Mouse (Mus musculus) forebrain, embryonic 11.5 days (tissue): ENCODE results near the gene Olfr70. TPM values are rescaled to one million over a fixed set of nuclear protein-coding genes. Genes with fewer than 3 reads are reported as not detected.

Experiments used
- ATAC-seq: fragments of 200-750 bp; cut with Nextera tagmentation; replicated peaks from 2 replicates; pipeline ENCODE4 v1.8.0; 2017; ENCODE audit warnings: moderate TSS enrichment; ENCODE audit not compliant: low FRiP score
- DNase-seq: peaks from one replicate; pipeline ENCODE4 v3.0.0-alpha.2; 2017; ENCODE audit warnings: low spot score
- H3K27ac ChIP-seq: fragments of 300-500 bp; sonication (generic); 2 replicates; pipeline ENCODE4 v1.5.1; 2014; ENCODE audit warnings: low read depth, low read length
- H3K27me3 ChIP-seq: fragments of 300-500 bp; sonication (generic); 2 replicates; pipeline ENCODE4 v1.6.1; 2014; ENCODE audit warnings: mild to moderate bottlenecking, low read length, mixed read lengths; ENCODE audit not compliant: control insufficient read depth, insufficient read depth
- H3K36me3 ChIP-seq: fragments of 300-500 bp; sonication (generic); 2 replicates; pipeline ENCODE4 v1.6.1; 2014; ENCODE audit warnings: mild to moderate bottlenecking, low read length, moderate library complexity, mixed read lengths; ENCODE audit not compliant: control insufficient read depth, insufficient read depth
- H3K4me1 ChIP-seq: fragments of 300-500 bp; sonication (generic); replicated peaks from 2 replicates; pipeline ENCODE4 v1.6.1; 2014; ENCODE audit warnings: low read length, mixed read lengths; ENCODE audit not compliant: control insufficient read depth, insufficient read depth
- H3K4me2 ChIP-seq: fragments of 300-500 bp; sonication (generic); 2 replicates; pipeline ENCODE4 v1.6.1; 2014; ENCODE audit warnings: low read depth, mild to moderate bottlenecking, low read length, moderate library complexity, mixed read lengths; ENCODE audit not compliant: severe bottlenecking
- H3K4me3 ChIP-seq: fragments of 300-500 bp; sonication (generic); 2 replicates; pipeline ENCODE4 v1.5.1; 2014; ENCODE audit warnings: low read depth, low read length
- H3K9ac ChIP-seq: fragments of 300-500 bp; sonication (generic); 2 replicates; pipeline ENCODE4 v1.6.1; 2014; ENCODE audit warnings: low read length
- H3K9me3 ChIP-seq: fragments of 300-500 bp; sonication (generic); 2 replicates; pipeline ENCODE4 v1.6.1; 2016; ENCODE audit warnings: low read length, mixed read lengths; ENCODE audit not compliant: control insufficient read depth
- WGBS: fragments of 180-500 bp; shearing (Covaris S2); extraction: QIAGEN DNeasy Blood & Tissue Kit; methylation state at CpG from one replicate; pipeline ENCODE4 v1.1.7; 2014; 5-methylcytosine and 5-hydroxymethylcytosine counted together
- polyA plus RNA-seq: library from polyadenylated mRNA; unstranded; fragments of >200 nt; fragmentation: Nextera tagmentation; extraction: Ambion mirVana; gene quantifications from 2 replicates; pipeline ENCODE4 v1.2.1, GENCODE M21; 2014

Olfr70 gene
- polyA plus RNA-seq, 1 experiment from 2014 or later, result not detected

DNA sequence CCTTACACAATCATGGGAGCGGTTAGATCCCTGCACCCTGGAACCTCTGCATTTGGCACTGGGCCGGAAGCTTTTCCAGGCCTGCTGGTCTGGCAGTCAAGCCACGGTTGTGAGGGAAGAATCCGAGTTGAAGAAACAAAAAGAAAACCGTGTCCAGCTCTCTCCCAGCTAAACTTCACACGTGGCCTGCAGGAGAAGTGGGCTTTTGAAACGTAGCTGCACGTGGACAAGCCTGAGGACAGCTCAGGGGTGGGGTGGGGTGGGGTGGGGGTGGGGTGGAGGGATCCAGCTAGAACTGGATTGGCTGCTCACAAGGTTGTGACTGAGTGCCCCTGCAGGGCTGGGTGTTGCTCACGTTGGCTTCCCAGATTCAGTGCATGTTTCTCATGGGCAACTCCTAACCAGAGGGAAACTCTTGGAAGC, 5.3 kb downstream of the Olfr70 start:
- DNase-seq (no peak), ATAC-seq (no peak)
- Histone ChIP-seq H3K36me3 (no peaks in the 10 kb centered on the region), H3K27ac (no peak overlapping the region), H3K4me2 (no peak overlapping the region), H3K4me3 (no peak overlapping the region), H3K4me1 (0 out of 2 replicates have a peak, but pooled peaks cover 2% of the 10 kb centered on the region), H3K9ac (no peak overlapping the region), H3K9me3 (no peaks in the 10 kb centered on the region), H3K27me3 (no peaks in the 10 kb centered on the region)
- WGBS, result 36% methylated on average over 9 of the region's 9 CpGs

DNA sequence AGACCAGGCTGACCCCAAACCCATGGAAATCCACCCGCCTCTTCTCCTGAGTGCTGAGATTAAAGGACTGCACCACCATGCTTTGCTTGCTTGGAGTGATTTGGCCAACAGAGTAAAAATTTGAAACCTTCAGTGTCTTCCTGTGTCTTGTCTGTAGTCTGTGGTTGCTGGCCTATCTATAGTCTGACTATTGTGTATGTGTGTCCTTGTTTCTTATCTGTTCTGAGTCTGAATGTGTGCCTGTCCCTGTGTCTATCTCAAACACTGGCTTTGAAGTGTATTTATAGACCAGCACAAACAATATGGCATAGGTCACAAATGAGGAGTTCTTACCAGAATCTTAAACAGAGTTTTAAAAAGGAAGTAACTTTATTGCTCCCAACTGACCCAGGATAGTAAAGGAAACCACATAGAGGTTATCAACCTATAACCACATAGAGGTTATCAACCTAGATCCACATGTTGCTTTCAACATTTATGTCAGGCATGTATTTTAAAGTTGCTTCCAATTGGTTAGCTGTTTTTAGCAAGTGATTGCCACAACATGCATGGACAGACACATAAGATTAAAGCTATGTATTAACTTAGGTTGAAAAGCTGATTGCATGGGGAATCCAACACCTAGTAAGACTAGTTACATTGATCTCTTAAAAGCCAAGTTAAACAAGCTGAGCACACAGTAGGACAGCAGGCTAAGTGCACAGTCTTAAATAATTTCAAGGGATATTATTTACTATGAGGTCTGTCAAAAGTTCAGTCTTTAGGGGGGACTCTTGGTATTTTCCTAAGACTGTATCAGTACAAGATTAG, 6.0 kb downstream of the Olfr70 start:
- ATAC-seq (no peak), DNase-seq (no peak)
- no peaks in the 10 kb centered on the region for H3K36me3 ChIP-seq
- 0 out of 2 replicates have a peak, but pooled peaks cover 2% of the 10 kb centered on the region for H3K4me1 ChIP-seq
- no peak overlapping the region for H3K27ac ChIP-seq
- H3K4me2 ChIP-seq, result no peak overlapping the region
- no peaks in the 10 kb centered on the region for H3K27me3 ChIP-seq
- no peak overlapping the region for H3K9ac ChIP-seq
- WGBS, result 92% methylated on average over 1 of the region's 1 CpGs
- H3K9me3 ChIP-seq, result no peaks in the 10 kb centered on the region
- no peak overlapping the region for H3K4me3 ChIP-seq

DNA sequence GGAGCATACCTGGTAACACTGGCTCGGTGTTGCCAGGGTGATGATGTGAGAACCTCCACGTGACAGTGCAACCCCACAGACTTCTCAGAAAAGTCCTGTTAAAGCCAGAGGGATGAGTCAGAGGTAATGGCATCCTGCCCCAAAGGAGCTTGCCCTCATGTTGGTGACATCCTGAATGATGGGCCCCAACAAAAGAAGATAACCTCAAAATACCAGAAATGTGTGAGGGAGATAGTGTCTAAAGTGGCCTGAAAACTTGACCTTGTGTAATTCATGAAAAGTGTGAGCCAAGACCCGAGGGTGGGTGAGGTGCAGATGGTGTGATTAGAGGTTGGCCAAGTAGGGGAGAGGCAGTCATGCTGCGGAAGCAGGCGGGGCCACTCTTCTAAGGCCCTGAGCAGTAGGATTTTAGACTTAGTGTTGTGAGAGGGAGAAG, 6.8 kb downstream of the Olfr70 start:
- Histone ChIP-seq H3K9ac (no peak overlapping the region), H3K27me3 (no peaks in the 10 kb centered on the region), H3K36me3 (no peaks in the 10 kb centered on the region), H3K4me2 (no peak overlapping the region), H3K4me3 (no peak overlapping the region), H3K4me1 (0 out of 2 replicates have a peak, but pooled peaks cover 2% of the 10 kb centered on the region), H3K9me3 (no peaks in the 10 kb centered on the region), H3K27ac (no peak overlapping the region)
- DNase-seq (no peak), ATAC-seq (no peak)
- 89% methylated on average over 5 of the region's 5 CpGs for WGBS

DNA sequence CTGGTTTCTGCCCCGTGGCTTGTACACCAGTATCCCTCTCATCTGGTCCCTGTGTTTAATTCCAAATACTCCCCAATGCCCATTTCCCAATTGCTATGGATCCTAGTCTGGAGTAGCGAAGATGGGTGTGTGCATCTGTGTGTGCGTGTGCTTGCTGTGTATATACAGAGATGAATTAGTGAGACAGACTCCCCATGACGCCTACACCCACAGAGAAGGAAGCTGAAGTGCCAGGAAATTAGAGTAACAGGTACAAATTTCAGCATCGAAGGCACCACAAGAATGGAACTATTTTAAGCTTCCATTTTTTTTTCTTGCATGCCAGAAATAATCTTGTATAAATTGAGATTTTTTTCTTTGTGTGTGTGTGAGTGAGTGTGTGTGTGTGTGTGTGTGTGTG, 9.6 kb downstream of the Olfr70 start:
- Histone ChIP-seq H3K36me3 (no peaks in the 10 kb centered on the region), H3K9ac (no peak overlapping the region), H3K4me2 (no peak overlapping the region), H3K27me3 (no peaks in the 10 kb centered on the region), H3K4me1 (0 out of 2 replicates have a peak, but pooled peaks cover 2% of the 10 kb centered on the region), H3K27ac (no peak overlapping the region), H3K9me3 (no peaks in the 10 kb centered on the region), H3K4me3 (no peak overlapping the region)
- 80% methylated on average over 5 of the region's 5 CpGs for WGBS
- no peak for ATAC-seq
- DNase-seq, result no peak

DNA sequence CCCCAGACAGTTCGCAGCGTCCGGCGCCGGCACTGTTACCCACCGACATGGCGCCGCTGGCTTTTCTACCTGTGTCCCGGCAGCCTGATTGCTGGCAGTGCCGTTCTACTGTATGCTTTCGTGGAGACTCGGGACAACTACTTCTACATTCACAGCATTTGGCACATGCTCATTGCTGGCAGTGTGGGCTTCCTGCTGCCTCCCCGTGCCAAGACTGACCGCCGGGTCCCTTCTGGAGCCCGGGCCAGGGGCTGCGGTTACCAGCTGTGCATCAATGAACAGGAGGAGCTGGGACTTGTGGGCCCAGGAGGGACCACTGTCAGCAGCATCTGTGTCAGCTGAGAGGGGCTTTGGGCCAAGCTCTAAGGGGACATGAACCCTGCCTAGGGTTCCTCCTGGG, 10.6 kb downstream of the Olfr70 start:
- ATAC-seq, result no peak
- no peaks in the 10 kb centered on the region for H3K4me1 ChIP-seq
- no peak overlapping the region for H3K4me3 ChIP-seq
- H3K36me3 ChIP-seq, result no peaks in the 10 kb centered on the region
- no peak for DNase-seq
- no peak overlapping the region for H3K27ac ChIP-seq
- no peak overlapping the region for H3K9ac ChIP-seq
- H3K9me3 ChIP-seq, result no peaks in the 10 kb centered on the region
- H3K27me3 ChIP-seq, result no peaks in the 10 kb centered on the region
- WGBS, result 91% methylated on average over 17 of the region's 17 CpGs
- no peak overlapping the region for H3K4me2 ChIP-seq

DNA sequence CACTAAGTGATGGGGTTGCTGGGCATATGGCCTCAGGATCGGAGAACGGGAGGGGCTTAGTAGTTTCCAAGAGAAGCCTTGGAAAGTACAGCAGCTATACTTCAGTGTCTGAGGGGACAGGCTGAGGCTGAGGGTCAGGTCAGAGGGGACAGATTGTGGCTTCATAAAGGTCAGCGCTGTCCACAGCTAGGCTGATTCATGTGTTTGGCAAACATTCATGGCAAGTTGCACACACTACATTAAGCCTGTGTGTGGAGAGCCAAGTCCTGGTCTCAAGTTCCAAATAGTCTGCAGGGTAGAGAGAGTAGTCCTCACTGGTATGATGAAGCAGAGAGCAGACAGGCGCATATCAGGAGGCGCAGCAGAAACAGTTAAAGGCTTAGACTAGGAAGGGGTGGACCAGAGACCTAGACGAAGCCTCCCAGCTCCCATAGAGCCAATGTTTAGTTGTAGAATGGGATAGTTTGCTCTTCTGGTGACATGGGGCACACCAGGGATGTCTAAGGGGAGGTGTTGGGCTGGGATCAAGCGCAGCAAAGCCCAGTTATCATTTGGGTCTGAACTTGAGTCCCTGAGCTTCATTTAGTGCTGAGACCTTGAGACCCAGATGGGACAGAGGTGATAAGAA, 21.1 kb downstream of the Olfr70 start:
- Histone ChIP-seq H3K4me3 (no peak overlapping the region), H3K27ac (no peak overlapping the region), H3K4me1 (no peaks in the 10 kb centered on the region), H3K36me3 (peaks cover 3% of the 10 kb centered on the region; the same call in 1 of the 2 replicates), H3K9me3 (no peaks in the 10 kb centered on the region), H3K4me2 (no peak overlapping the region), H3K9ac (no peak overlapping the region), H3K27me3 (no peaks in the 10 kb centered on the region)
- DNase-seq (no peak), ATAC-seq (no peak)
- WGBS, result 91% methylated on average over 7 of the region's 7 CpGs

DNA sequence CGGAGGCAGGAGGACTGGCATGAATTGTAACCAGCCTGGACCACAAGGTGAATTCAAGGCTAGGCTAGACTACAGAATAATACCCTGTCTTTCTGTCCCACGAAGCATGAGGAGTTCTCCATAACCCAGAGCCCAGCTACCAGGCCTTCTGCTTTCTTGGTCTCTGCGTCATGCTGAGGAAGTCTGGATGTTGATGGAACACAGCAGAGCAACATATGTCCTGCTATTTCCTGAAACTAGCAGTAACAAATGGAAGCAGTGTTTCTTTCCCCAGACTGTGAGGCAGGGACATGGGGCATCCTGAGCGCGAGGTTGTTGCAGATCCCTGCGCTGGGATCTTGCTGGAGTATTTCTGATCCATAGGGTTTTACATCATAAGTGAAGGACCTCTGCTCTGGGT, 22.1 kb downstream of the Olfr70 start:
- no peaks in the 10 kb centered on the region for H3K27me3 ChIP-seq

DNA sequence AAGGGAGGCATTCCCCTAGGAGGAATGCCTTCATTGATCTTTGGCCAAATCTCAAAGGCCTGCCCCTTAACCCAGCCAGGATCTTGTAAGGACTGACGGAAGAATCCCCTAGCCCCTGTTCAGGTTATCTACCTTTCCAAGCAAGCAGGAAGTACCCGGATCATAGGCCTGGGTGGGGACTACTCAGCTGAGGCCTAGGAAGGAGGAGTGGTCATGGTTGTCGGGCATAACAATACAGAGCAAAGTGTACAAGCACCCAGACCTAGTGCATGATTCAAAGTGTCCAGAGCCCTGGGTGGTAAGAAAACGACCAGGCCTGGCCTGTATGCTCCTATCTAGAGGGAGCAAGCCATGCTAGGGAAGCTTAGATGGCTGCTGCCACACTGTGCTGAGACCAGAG, 25.0 kb downstream of the Olfr70 start:
- DNase-seq (no peak), ATAC-seq (no peak)
- H3K9me3 ChIP-seq, result no peaks in the 10 kb centered on the region
- H3K9ac ChIP-seq, result no peak overlapping the region
- no peaks in the 10 kb centered on the region for H3K27me3 ChIP-seq
- peaks cover 2% of the 10 kb centered on the region; the same call in 1 of the 2 replicates for H3K4me1 ChIP-seq
- WGBS, result 81% methylated on average over 4 of the region's 4 CpGs
- no peak overlapping the region for H3K4me3 ChIP-seq
- H3K4me2 ChIP-seq, result no peak overlapping the region
- H3K27ac ChIP-seq, result no peak overlapping the region
- H3K36me3 ChIP-seq, result peaks cover 3% of the 10 kb centered on the region; the same call in 1 of the 2 replicates

More for the DNA sequence above, 22.1 kb downstream of the Olfr70 start:
- ATAC-seq (no peak), DNase-seq (no peak)
- no peaks in the 10 kb centered on the region for H3K4me1 ChIP-seq
- peaks cover 3% of the 10 kb centered on the region; the same call in 1 of the 2 replicates for H3K36me3 ChIP-seq
- WGBS, result 85% methylated on average over 6 of the region's 6 CpGs
- H3K4me2 ChIP-seq, result no peak overlapping the region
- H3K9me3 ChIP-seq, result no peaks in the 10 kb centered on the region
- H3K4me3 ChIP-seq, result no peak overlapping the region
- H3K27ac ChIP-seq, result no peak overlapping the region
- no peak overlapping the region for H3K9ac ChIP-seq
